ENCODE assay signal across 18 mouse cellular contexts in the genomic region with DNA sequence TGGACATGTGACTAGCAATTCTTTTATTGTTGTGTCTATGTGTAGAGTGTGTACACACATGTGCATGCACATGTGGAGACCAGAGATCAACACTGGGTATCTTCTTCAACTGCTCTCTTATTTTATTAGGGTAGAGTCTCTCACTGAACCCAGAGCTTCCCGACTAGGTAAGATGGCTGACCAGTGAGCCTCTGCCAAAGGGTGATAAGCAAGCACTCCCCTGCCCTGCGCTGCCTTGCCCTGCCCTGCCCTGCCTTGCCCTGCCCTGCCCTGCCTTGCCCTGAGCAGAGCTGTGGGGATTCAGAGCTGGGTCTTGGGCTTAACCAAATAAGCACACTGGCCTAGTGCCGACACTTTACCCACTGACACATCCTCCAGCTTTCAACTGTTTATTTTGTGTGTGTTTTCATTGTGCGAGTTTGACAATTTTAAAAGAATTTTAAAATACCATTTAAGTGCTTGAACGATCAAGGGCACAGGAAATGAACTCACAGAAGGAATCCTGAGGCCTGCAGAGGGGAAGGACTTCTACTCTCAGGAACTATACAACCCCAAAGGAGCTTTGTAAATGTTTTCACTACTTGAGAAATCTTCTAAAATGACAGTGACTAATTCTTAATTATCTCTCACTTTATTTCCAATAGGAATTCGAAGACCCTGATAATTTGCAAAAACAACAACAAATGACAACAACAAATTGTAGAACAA. TPM values are rescaled to one million over a fixed set of nuclear protein-coding genes. Genes with fewer than 3 reads are reported as not detected.
DNase-seq lines count a peak whose midpoint lies in the region; ATAC-seq and TF ChIP-seq lines count a peak whose summit lies in the region.
"Had no signal": no experiment of that assay in that cellular context is flagged by ENCODE, and none has a peak within 500 bp of the region (broad histone marks: within the 10 kb centered on the region; RNA-seq: fewer than 3 reads in every experiment).

No protein-coding gene starts in this region.

- TF ChIP-seq POLR2A in small intestine, adult 2 months (IDR thresholded peaks at IDR 0.05; ENCODE audit: low read depth, low read length), result no peak
- TF ChIP-seq POLR2A in heart, adult 2 months (IDR thresholded peaks at IDR 0.05; ENCODE audit: insufficient read depth, low read depth, low read length), result no peak

- no peaks in the 10 kb centered on the region for H3K27me3 ChIP-seq in liver, embryonic 13.5 days
- H3K27me3 ChIP-seq in small intestine, adult 2 months (ENCODE audit: control insufficient read depth, insufficient read depth, low read length), result no peaks in the 10 kb centered on the region
- H3K27me3 ChIP-seq in stomach, postnatal 0 days (ENCODE audit: control insufficient read depth, insufficient read depth, low read length), result no peaks in the 10 kb centered on the region
- H3K27me3 ChIP-seq in heart, adult 2 months (ENCODE audit: control insufficient read depth, insufficient read depth, low read length), result no peaks in the 10 kb centered on the region
- H3K27me3 ChIP-seq: forebrain, embryonic 15.5 days; midbrain, embryonic 13.5 days had no signal

- peak overlapping the region; percentile 58 for H3K4me2 ChIP-seq in liver, embryonic 13.5 days
- H3K4me2 ChIP-seq in stomach, postnatal 0 days (replicated peaks; ENCODE audit: low read depth), result no peak overlapping the region
- H3K4me2 ChIP-seq: forebrain, embryonic 15.5 days; heart, embryonic 11.5 days; midbrain, embryonic 13.5 days had no signal

- 36% methylated on average over 6 of the region's 6 CpGs for WGBS in liver, embryonic 13.5 days (ENCODE audit: insufficient replicate concordance)
- 64% methylated on average over 6 of the region's 6 CpGs for WGBS in small intestine, adult 2 months
- 57% methylated on average over 6 of the region's 6 CpGs for WGBS in stomach, postnatal 0 days
- 76% methylated on average over 6 of the region's 6 CpGs for WGBS in heart, adult 2 months

- peaks cover 98% of the 10 kb centered on the region for H3K36me3 ChIP-seq in liver, embryonic 13.5 days
- H3K36me3 ChIP-seq in small intestine, adult 2 months (ENCODE audit: control insufficient read depth, insufficient read depth, low read length), result peaks cover 70% of the 10 kb centered on the region
- H3K36me3 ChIP-seq in stomach, postnatal 0 days (ENCODE audit: control insufficient read depth, insufficient read depth, low read length), result peaks cover 21% of the 10 kb centered on the region
- H3K36me3 ChIP-seq in heart, adult 2 months (ENCODE audit: control insufficient read depth, insufficient read depth, low read length), result no peaks in the 10 kb centered on the region

- H3K4me1 ChIP-seq in liver, embryonic 13.5 days (replicated peaks), result peaks cover 67% of the 10 kb centered on the region
- H3K4me1 ChIP-seq in small intestine, adult 2 months (ENCODE audit: control insufficient read depth, insufficient read depth, insufficient read length, low read length), result no peaks in the 10 kb centered on the region
- H3K4me1 ChIP-seq in stomach, postnatal 0 days (replicated peaks; ENCODE audit: control insufficient read depth, insufficient read depth), result no peaks in the 10 kb centered on the region
- no peaks in the 10 kb centered on the region for H3K4me1 ChIP-seq in heart, adult 2 months (ENCODE audit: control insufficient read depth, insufficient read depth, low read length)
- H3K4me1 ChIP-seq: forebrain, embryonic 15.5 days; midbrain, embryonic 13.5 days had no signal

- no peak for TF ChIP-seq CTCF in small intestine, adult 2 months (IDR thresholded peaks at IDR 0.05; ENCODE audit: extremely low read depth, insufficient read length, insufficient replicate concordance, low read depth, low read length)
- TF ChIP-seq CTCF in stomach, postnatal 0 days (IDR thresholded peaks at IDR 0.05; ENCODE audit: low read depth), result no peak
- TF ChIP-seq CTCF in heart, adult 2 months (IDR thresholded peaks at IDR 0.05), result no peak

- DNase-seq in spleen, adult 12 weeks (ENCODE audit: low spot score), result peak; percentile 63
- DNase-seq in spleen, adult 18-20 months, result no peak
- DNase-seq in liver, embryonic 13.5 days, result peak; percentile 78
- peak; percentile 56 for DNase-seq in stomach, postnatal 0 days (ENCODE audit: low spot score)
- DNase-seq in heart, adult 2 months, result no peak
- no peak for DNase-seq in lung, postnatal 10 days
- no peak for DNase-seq in adrenal gland, adult 2 months
- DNase-seq: adrenal gland, postnatal 25 days; cerebellum, postnatal 10 days; heart, postnatal 36 days; left cerebral cortex, postnatal 4 days; lung, adult 18-20 months; lung, postnatal 4 days; retina, postnatal 1 day had no signal

- intact Hi-C loops in heart, adult 2 months (cut with DNase I), result no loop called here

- no peak for TF ChIP-seq EP300 in stomach, postnatal 0 days (optimal IDR thresholded peaks at IDR 0.05)
- TF ChIP-seq EP300 in heart, adult 2 months (IDR thresholded peaks at IDR 0.05; ENCODE audit: insufficient read depth, low read depth, low read length), result no peak

- no peaks in the 10 kb centered on the region for H3K9me3 ChIP-seq in liver, embryonic 13.5 days (replicated peaks)
- H3K9me3 ChIP-seq in stomach, postnatal 0 days (ENCODE audit: control insufficient read depth, low read length), result no peaks in the 10 kb centered on the region
- H3K9me3 ChIP-seq: forebrain, embryonic 15.5 days; midbrain, embryonic 13.5 days had no signal

- peak; percentile 100 for ATAC-seq in liver, embryonic 13.5 days (ENCODE audit: low read depth)
- peak; percentile 73; the same call in 1 of the 2 replicates for ATAC-seq in stomach, postnatal 0 days (ENCODE audit: low FRiP score, low TSS enrichment)
- ATAC-seq: forebrain, embryonic 15.5 days; midbrain, embryonic 13.5 days had no signal

- no peaks in the 10 kb centered on the region for H3K79me2 ChIP-seq in heart, adult 2 months (replicated peaks; ENCODE audit: control insufficient read depth, insufficient read depth, low read length)

- H3K27ac ChIP-seq in liver, embryonic 13.5 days, result peak overlapping the region; percentile 91
- peak overlapping the region; percentile 30 for H3K27ac ChIP-seq in small intestine, adult 2 months (ENCODE audit: insufficient read depth, low read depth, low read length)
- H3K27ac ChIP-seq in stomach, postnatal 0 days (replicated peaks), result no peak overlapping the region
- H3K27ac ChIP-seq in heart, adult 2 months, result no peak overlapping the region
- H3K27ac ChIP-seq: forebrain, embryonic 15.5 days; midbrain, embryonic 13.5 days had no signal

- no peak overlapping the region for H3K4me3 ChIP-seq in liver, embryonic 13.5 days (replicated peaks)
- H3K4me3 ChIP-seq in small intestine, adult 2 months (ENCODE audit: low read depth, low read length), result no peak overlapping the region
- H3K4me3 ChIP-seq in stomach, postnatal 0 days (ENCODE audit: low read depth, low read length), result no peak overlapping the region
- no peak overlapping the region for H3K4me3 ChIP-seq in heart, adult 2 months
- H3K4me3 ChIP-seq: forebrain, embryonic 15.5 days; midbrain, embryonic 13.5 days had no signal

- H3K9ac ChIP-seq in liver, embryonic 13.5 days, result peak overlapping the region; percentile 57
- H3K9ac ChIP-seq in stomach, postnatal 0 days (ENCODE audit: low read length), result no peak overlapping the region
- no peak overlapping the region for H3K9ac ChIP-seq in heart, adult 2 months (ENCODE audit: low read depth, low read length)
- H3K9ac ChIP-seq: forebrain, embryonic 15.5 days; midbrain, embryonic 13.5 days had no signal

RNA-seq across cellular contexts. Expression of a gene that starts 27.9 kb away (rescaled TPM):
- polyA plus RNA-seq in liver, embryonic 13.5 days (2015; fragmentation: Nextera tagmentation; extraction: Ambion mirVana), result 15.6 and 15.8 TPM in 2 replicates
- 35.1 and 69.9 TPM in 2 replicates for polyA plus RNA-seq in small intestine, adult 2 months (2012; rRNA removed)
- 14.7 and 17.8 TPM in 2 replicates for polyA plus RNA-seq in stomach, postnatal 0 days (2015; fragmentation: Nextera tagmentation; extraction: Ambion mirVana)
- total RNA-seq in heart, adult 2 months (2021), result 10 to 100 TPM; 43.8 to 52.9 TPM
- 37.4 and 51.5 TPM in 2 replicates for polyA plus RNA-seq in heart, adult 2 months (2012; rRNA removed)
- 10 to 100 TPM; 50.7 to 51.2 TPM for total RNA-seq in adrenal gland, adult 2 months (2021)
- 47.3 and 62.8 TPM in 2 replicates for polyA plus RNA-seq in adrenal gland, adult 2 months (2012; rRNA removed)

RNA-seq across cellular contexts. Expression of a gene that starts 31.6 kb away (rescaled TPM):
- 16.6 and 18.9 TPM in 2 replicates for polyA plus RNA-seq in liver, embryonic 13.5 days (2015; fragmentation: Nextera tagmentation; extraction: Ambion mirVana)
- 3.1 and 4.7 TPM in 2 replicates for polyA plus RNA-seq in small intestine, adult 2 months (2012; rRNA removed)
- 6.2 and 7.1 TPM in 2 replicates for polyA plus RNA-seq in stomach, postnatal 0 days (2015; fragmentation: Nextera tagmentation; extraction: Ambion mirVana)
- 10 to 100 TPM; 10.0 to 10.8 TPM for total RNA-seq in heart, adult 2 months (2021)
- polyA plus RNA-seq in heart, adult 2 months (2012; rRNA removed), result 7.8 and 10.5 TPM in 2 replicates
- total RNA-seq in adrenal gland, adult 2 months (2021), result 10 to 100 TPM; 14.0 to 17.4 TPM
- polyA plus RNA-seq in adrenal gland, adult 2 months (2012; rRNA removed), result 7.6 and 10.7 TPM in 2 replicates

RNA-seq across cellular contexts. Expression of a gene that starts 46.9 kb away (rescaled TPM):
- 17.5 and 18.6 TPM in 2 replicates for polyA plus RNA-seq in liver, embryonic 13.5 days (2015; fragmentation: Nextera tagmentation; extraction: Ambion mirVana)
- polyA plus RNA-seq in small intestine, adult 2 months (2012; rRNA removed), result 56.4 and 63.8 TPM in 2 replicates
- 28.4 and 33.9 TPM in 2 replicates for polyA plus RNA-seq in stomach, postnatal 0 days (2015; fragmentation: Nextera tagmentation; extraction: Ambion mirVana)
- total RNA-seq in heart, adult 2 months (2021), result 100 to 1,000 TPM; 552 to 639 TPM
- 393 and 410 TPM in 2 replicates for polyA plus RNA-seq in heart, adult 2 months (2012; rRNA removed)
- total RNA-seq in adrenal gland, adult 2 months (2021), result 100 to 1,000 TPM; 266 to 267 TPM
- 741 and 784 TPM in 2 replicates for polyA plus RNA-seq in adrenal gland, adult 2 months (2012; rRNA removed)

Comparison
In these comparisons a context has a peak if more than half of its experiments do, and no peak if none do; other contexts are left out.
1. DNase-seq: peak in spleen, adult 12 weeks (single experiment), liver, embryonic 13.5 days (single experiment) and stomach, postnatal 0 days (single experiment); none in spleen, adult 18-20 months (0 of 2), heart, adult 2 months (0 of 2), lung, postnatal 10 days (single experiment) and adrenal gland, adult 2 months (single experiment).
2. H3K27ac ChIP-seq: peak in liver, embryonic 13.5 days (single experiment) and small intestine, adult 2 months (single experiment); none in stomach, postnatal 0 days (single experiment) and heart, adult 2 months (single experiment).